Mouse (Mus musculus): ENCODE measurements around the gene Gpr143. TPM values are rescaled to one million over a fixed set of nuclear protein-coding genes. Genes with fewer than 3 reads are reported as not detected.

Gpr143 gene
- polyA plus RNA-seq (2015; fragmentation: Nextera tagmentation; extraction: Ambion mirVana), result 0.44 and 0.48 TPM in 2 replicates

GRCm38 (mm10) chrX:152781720-152782403 is at the start of gene Gpr143:
TSS of gene Gpr143 (plus strand) at chrX:152781921.
- H3K27me3 ChIP-seq, result peaks cover 22% of the 10 kb centered on the region
- 28% methylated on average over 26 of the region's 26 CpGs for WGBS
- peak within 1 kb of the TSS; percentile 24 for H3K4me3 ChIP-seq
- no peak within 1 kb of the TSS for H3K27ac ChIP-seq
- H3K4me1 ChIP-seq, result no peaks in the 10 kb centered on the region
- H3K9me3 ChIP-seq, result no peaks in the 10 kb centered on the region
- no peaks in the 10 kb centered on the region for H3K36me3 ChIP-seq
- peak within 1 kb of the TSS; percentile 55 for H3K4me2 ChIP-seq
- H3K9ac ChIP-seq, result no peak within 1 kb of the TSS
- no peak for ATAC-seq (ENCODE audit: insufficient number of reproducible peaks, insufficient read depth, low FRiP score, low TSS enrichment, low read depth)

GRCm38 (mm10) chrX:152735283-152735682 is 46.4 kb upstream of the Gpr143 start:
- H3K4me1 ChIP-seq, result no peaks in the 10 kb centered on the region
- no peak for ATAC-seq (ENCODE audit: insufficient number of reproducible peaks, insufficient read depth, low FRiP score, low TSS enrichment, low read depth)
- no peak overlapping the region for H3K9ac ChIP-seq
- peaks cover 37% of the 10 kb centered on the region for H3K27me3 ChIP-seq
- H3K4me2 ChIP-seq, result no peak overlapping the region
- no peak overlapping the region for H3K27ac ChIP-seq
- no peaks in the 10 kb centered on the region for H3K9me3 ChIP-seq
- no peak overlapping the region for H3K4me3 ChIP-seq
- H3K36me3 ChIP-seq, result no peaks in the 10 kb centered on the region

- no peak overlapping the region for H3K4me2 ChIP-seq
Measured at GRCm38 (mm10) chrX:152738191-152738590, 43.5 kb upstream of the Gpr143 start.

GRCm38 (mm10) chrX:152738759-152739368 is 42.9 kb upstream of the Gpr143 start:
- WGBS, result 75% methylated on average over 4 of the region's 4 CpGs
- Histone ChIP-seq H3K4me3 (no peak overlapping the region), H3K36me3 (no peaks in the 10 kb centered on the region), H3K4me1 (no peaks in the 10 kb centered on the region), H3K9ac (no peak overlapping the region), H3K27me3 (peaks cover 49% of the 10 kb centered on the region), H3K27ac (no peak overlapping the region), H3K9me3 (no peaks in the 10 kb centered on the region), H3K4me2 (no peak overlapping the region)
- ATAC-seq (ENCODE audit: insufficient number of reproducible peaks, insufficient read depth, low FRiP score, low TSS enrichment, low read depth), result no peak

More at GRCm38 (mm10) chrX:152738191-152738590, 43.5 kb upstream of the Gpr143 start:
- Histone ChIP-seq H3K27me3 (peaks cover 44% of the 10 kb centered on the region), H3K4me1 (no peaks in the 10 kb centered on the region), H3K9me3 (no peaks in the 10 kb centered on the region), H3K27ac (no peak overlapping the region), H3K9ac (no peak overlapping the region), H3K36me3 (no peaks in the 10 kb centered on the region), H3K4me3 (no peak overlapping the region)
- ATAC-seq (ENCODE audit: insufficient number of reproducible peaks, insufficient read depth, low FRiP score, low TSS enrichment, low read depth), result no peak
- WGBS, result 67% methylated on average over 2 of the region's 2 CpGs

- no peak for ATAC-seq (ENCODE audit: insufficient number of reproducible peaks, insufficient read depth, low FRiP score, low TSS enrichment, low read depth)
- no peak overlapping the region for H3K4me3 ChIP-seq
- H3K9ac ChIP-seq, result no peak overlapping the region
- H3K27me3 ChIP-seq, result peaks cover 53% of the 10 kb centered on the region
- H3K4me1 ChIP-seq, result no peaks in the 10 kb centered on the region
- no peak overlapping the region for H3K4me2 ChIP-seq
- H3K36me3 ChIP-seq, result no peaks in the 10 kb centered on the region
- H3K27ac ChIP-seq, result no peak overlapping the region
- H3K9me3 ChIP-seq, result no peaks in the 10 kb centered on the region
Measured at GRCm38 (mm10) chrX:152743642-152744041, 38.1 kb upstream of the Gpr143 start.

- ATAC-seq (ENCODE audit: insufficient number of reproducible peaks, insufficient read depth, low FRiP score, low TSS enrichment, low read depth), result no peak
- Histone ChIP-seq H3K27ac (no peak overlapping the region), H3K9me3 (no peaks in the 10 kb centered on the region), H3K9ac (no peak overlapping the region), H3K4me1 (no peaks in the 10 kb centered on the region), H3K27me3 (peaks cover 36% of the 10 kb centered on the region), H3K4me2 (no peak overlapping the region), H3K4me3 (no peak overlapping the region), H3K36me3 (no peaks in the 10 kb centered on the region)
- WGBS, result 83% methylated on average over 2 of the region's 2 CpGs
Measured at GRCm38 (mm10) chrX:152745925-152746324, 35.8 kb upstream of the Gpr143 start.

GRCm38 (mm10) chrX:152755819-152756218 is 25.9 kb upstream of the Gpr143 start:
- no peak overlapping the region for H3K4me2 ChIP-seq
- H3K27ac ChIP-seq, result no peak overlapping the region
- no peak overlapping the region for H3K4me3 ChIP-seq
- WGBS, result 77% methylated on average over 1 of the region's 1 CpGs
- no peak for ATAC-seq (ENCODE audit: insufficient number of reproducible peaks, insufficient read depth, low FRiP score, low TSS enrichment, low read depth)
- H3K9me3 ChIP-seq, result no peaks in the 10 kb centered on the region
- 0 out of 2 replicates have a peak, but pooled peaks cover 4% of the 10 kb centered on the region for H3K27me3 ChIP-seq
- H3K36me3 ChIP-seq, result no peaks in the 10 kb centered on the region
- no peak overlapping the region for H3K9ac ChIP-seq
- no peaks in the 10 kb centered on the region for H3K4me1 ChIP-seq

GRCm38 (mm10) chrX:152756293-152756692 is 25.4 kb upstream of the Gpr143 start:
- WGBS, result 91% methylated on average over 5 of the region's 5 CpGs
- Histone ChIP-seq H3K36me3 (no peaks in the 10 kb centered on the region), H3K27ac (no peak overlapping the region), H3K4me1 (no peaks in the 10 kb centered on the region), H3K4me3 (no peak overlapping the region), H3K9me3 (no peaks in the 10 kb centered on the region), H3K4me2 (no peak overlapping the region), H3K27me3 (0 out of 2 replicates have a peak, but pooled peaks cover 4% of the 10 kb centered on the region), H3K9ac (no peak overlapping the region)
- no peak for ATAC-seq (ENCODE audit: insufficient number of reproducible peaks, insufficient read depth, low FRiP score, low TSS enrichment, low read depth)

GRCm38 (mm10) chrX:152762437-152762836 is 19.3 kb upstream of the Gpr143 start:
- Histone ChIP-seq H3K4me1 (no peaks in the 10 kb centered on the region), H3K27ac (no peak overlapping the region), H3K36me3 (no peaks in the 10 kb centered on the region), H3K9ac (no peak overlapping the region), H3K4me3 (no peak overlapping the region), H3K9me3 (no peaks in the 10 kb centered on the region), H3K4me2 (no peak overlapping the region), H3K27me3 (peaks cover 3% of the 10 kb centered on the region; the same call in 1 of the 2 replicates)
- 56% methylated on average over 2 of the region's 2 CpGs for WGBS
- no peak for ATAC-seq (ENCODE audit: insufficient number of reproducible peaks, insufficient read depth, low FRiP score, low TSS enrichment, low read depth)

- no peak overlapping the region for H3K4me3 ChIP-seq
- H3K27ac ChIP-seq, result no peak overlapping the region
- no peaks in the 10 kb centered on the region for H3K36me3 ChIP-seq
- H3K4me1 ChIP-seq, result no peaks in the 10 kb centered on the region
- ATAC-seq (ENCODE audit: insufficient number of reproducible peaks, insufficient read depth, low FRiP score, low TSS enrichment, low read depth), result no peak
- H3K27me3 ChIP-seq, result peaks cover 7% of the 10 kb centered on the region; the same call in 1 of the 2 replicates
- H3K9me3 ChIP-seq, result no peaks in the 10 kb centered on the region
- H3K4me2 ChIP-seq, result no peak overlapping the region
- no peak overlapping the region for H3K9ac ChIP-seq
- 63% methylated on average over 2 of the region's 2 CpGs for WGBS
Measured at GRCm38 (mm10) chrX:152762855-152763254, 18.9 kb upstream of the Gpr143 start.

GRCm38 (mm10) chrX:152764171-152764570 is 17.6 kb upstream of the Gpr143 start:
- no peak overlapping the region for H3K4me3 ChIP-seq
- 57% methylated on average over 2 of the region's 2 CpGs for WGBS
- peaks cover 18% of the 10 kb centered on the region for H3K27me3 ChIP-seq
- no peaks in the 10 kb centered on the region for H3K4me1 ChIP-seq
- H3K27ac ChIP-seq, result no peak overlapping the region
- no peaks in the 10 kb centered on the region for H3K9me3 ChIP-seq
- ATAC-seq (ENCODE audit: insufficient number of reproducible peaks, insufficient read depth, low FRiP score, low TSS enrichment, low read depth), result no peak
- no peak overlapping the region for H3K9ac ChIP-seq
- no peaks in the 10 kb centered on the region for H3K36me3 ChIP-seq
- no peak overlapping the region for H3K4me2 ChIP-seq
